Mouse (Mus musculus) T-helper 17 cell (primary cell): ENCODE measurements at regions not wholly inside any gene's neighbourhood (a gene's known extent, or its start where the extent isn't known, plus 50 kb on each side); places are given as distances from the start of the nearest gene placed in this dataset.
"Not testable (repeated sequence)": the region's sequence is repeated elsewhere in the genome, so short reads cannot be mapped to it uniquely, and the experiment has no call there.

Experiments used
- in situ Hi-C, 2 experiments: fragments of 300-600 bp; cut with MboI, MseI; formaldehyde crosslinking; loops; 1 replicate in 1 of 2; 2 replicates in 1 of 2; pipeline ENCODE4 v1.15.1; 2025; ENCODE audit warnings: high pct_unique_total_duplicates in 2 of 2

DNA sequence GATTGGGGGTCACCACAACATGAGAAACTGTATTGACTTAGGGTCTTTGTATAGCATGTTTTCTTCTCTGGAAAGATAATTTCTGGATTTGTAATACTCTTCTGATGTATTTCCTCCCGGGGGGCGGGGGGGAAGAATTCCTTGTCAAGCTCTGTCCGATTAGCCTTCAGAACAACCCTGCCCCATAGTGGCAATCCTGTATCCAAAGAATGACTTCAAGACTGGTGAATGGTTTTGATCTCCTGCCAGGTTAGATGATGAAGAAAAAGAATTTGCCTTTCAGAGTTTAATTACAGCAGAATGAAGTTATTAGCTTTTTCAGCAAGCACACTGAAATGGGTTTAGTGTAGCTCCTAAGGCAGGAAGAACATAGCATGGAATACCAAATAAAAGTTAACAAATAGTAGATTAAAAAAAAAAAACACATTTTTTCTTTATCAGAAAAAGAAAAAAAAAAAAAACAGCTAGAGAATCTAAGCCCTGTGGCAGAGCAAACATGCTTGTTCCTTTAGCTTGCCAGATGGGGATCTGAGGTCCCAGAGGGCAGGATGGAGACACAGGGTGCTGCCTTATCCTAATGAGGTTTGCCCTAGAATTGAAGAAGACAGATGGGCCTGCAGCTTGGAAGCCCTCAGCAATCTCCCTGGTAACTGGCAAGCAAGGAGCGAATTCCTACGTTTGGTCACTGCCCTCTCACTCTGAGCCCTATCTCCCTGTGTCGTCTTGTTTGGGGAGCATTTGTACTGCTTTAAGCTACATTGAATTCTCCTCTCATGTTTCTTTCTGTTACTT is 280.9 kb upstream of the Gm9972 start:
- in situ Hi-C loops = loop anchor here in 1 of 2 experiments (5.0 kb wide), 1 partner anchor 53 kb away; no protein-coding TSS in a partner anchor

DNA sequence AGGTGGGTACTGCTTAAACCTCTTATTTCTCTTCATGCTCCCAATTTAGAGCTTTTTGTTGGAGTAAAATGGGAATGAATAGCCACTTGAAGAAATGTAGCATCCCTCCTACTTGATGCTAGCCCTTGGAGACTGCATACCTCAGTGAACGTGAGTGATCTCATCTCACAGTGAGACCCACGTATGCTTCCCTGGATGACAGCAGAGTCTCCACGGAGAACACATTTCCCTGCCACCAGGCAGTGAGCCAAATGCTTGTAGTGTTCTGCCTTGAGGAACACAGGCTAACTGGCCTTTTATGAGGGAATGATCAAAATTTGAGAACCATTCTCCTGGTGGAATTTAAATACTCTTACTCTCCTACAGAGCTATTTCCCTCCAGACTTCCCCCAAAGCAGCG is 280.1 kb upstream of the Gm9972 start:
- in situ Hi-C loops = loop anchor here in 1 of 2 experiments (5.0 kb wide), 1 partner anchor 52 kb away; no protein-coding TSS in a partner anchor

DNA sequence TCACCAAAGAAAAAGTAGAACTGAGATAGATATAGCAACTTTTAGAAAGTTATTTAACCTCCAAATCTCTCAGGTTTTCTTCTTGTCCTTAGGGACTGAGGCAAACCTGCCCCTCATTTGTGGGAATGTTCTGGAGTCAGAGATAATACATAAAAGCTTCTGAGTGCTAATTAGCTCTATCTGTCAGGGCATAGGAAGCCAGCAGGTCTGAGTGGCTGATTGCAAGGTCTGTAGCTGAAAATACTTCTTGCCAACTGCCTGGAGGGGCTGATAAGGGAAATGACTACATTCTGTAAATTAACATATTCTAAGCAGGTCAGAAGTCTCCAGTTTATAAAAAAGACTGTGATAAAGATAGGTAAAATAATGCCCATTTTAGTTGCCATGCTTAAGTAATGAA is 270.3 kb upstream of the Gm9972 start:
- in situ Hi-C loops = no loop called here

DNA sequence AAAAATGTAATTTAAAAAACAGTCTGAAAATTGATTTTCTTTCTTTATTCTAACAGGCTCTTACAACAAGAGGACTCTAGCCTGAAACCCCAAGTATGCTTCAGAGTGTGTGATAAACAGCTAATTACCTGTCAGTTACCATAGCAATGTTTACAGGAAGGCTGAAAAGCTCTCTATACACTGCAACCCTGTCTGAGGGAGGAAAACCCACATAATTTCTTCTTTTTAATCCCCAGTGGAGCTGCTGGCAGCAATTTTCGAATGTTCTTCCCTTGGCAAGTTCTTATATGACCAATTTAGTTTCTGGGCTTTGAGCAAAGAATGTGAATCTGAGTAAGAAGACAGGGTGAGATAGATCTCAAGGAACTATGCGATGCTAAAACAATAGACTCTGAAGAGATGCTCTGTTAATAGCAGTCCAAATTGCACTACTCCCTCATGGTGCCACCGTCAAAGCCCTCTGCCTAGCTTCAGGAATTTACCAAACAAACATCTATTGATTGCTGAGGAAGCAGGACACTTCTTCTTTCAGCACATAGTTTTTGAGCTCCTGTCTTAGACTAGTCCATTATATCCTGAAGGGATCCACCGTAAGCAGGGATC is 260.4 kb upstream of the Gm9972 start:
- in situ Hi-C loops = no loop called here

DNA sequence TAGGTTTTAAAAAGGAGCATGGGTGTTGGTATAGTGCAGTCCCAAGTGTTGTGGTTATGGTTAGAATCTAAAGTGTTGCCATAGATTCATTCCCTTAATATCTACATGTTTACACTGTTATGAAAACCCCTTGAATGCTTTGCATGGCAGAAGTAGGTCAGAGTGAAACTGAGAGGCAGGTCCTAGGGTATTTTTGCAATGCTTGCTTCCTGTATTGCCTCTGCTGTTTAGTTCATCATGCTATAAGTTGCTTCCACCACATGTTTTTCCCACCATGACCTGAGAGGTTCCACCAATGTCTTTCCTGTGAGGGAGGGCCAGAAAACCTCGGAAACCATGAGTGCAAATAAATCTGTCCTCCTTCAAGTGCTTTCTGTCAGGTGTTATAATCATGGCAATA is 224.1 kb upstream of the Gm9972 start:
- in situ Hi-C loops = no loop called here

DNA sequence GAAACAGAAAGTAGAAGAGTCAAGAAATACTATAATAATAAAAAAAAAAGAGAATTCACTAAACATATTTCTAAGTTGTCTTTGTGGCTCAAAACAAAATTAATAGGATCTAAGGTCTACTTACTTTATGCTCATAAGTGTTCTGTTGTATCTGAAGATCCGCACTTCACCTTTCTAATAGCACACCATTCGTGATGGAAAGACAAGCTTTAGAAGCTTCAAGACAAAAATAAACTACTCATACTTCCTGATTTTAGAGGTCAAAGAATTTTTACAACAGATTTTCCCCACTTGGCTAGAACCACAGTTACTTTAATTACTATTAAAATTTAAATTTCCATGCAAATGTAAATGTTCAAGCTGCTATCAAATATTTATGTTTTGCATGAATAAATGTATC is 219.8 kb upstream of the Gm9972 start:
- in situ Hi-C loops = no loop called here

DNA sequence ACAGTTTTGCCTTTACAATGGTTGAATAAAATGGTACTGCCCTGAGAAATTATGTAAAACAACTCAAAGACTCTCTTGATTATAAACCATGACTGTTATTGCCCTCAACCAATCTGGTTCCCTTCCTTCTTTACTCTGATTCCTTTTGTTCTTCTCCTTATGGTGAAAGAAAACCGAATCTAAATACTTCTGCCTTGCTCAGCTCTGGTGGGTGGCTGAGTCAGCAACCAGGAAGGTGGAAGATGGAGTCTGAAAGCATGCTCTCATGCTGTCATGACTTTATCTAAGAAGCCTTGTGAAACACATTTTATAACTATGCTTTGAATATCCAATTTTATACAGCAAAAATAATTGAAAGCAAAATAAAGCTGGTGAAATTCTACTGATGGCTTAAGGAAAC is 212.7 kb upstream of the Gm9972 start:
- in situ Hi-C loops = no loop called here

DNA sequence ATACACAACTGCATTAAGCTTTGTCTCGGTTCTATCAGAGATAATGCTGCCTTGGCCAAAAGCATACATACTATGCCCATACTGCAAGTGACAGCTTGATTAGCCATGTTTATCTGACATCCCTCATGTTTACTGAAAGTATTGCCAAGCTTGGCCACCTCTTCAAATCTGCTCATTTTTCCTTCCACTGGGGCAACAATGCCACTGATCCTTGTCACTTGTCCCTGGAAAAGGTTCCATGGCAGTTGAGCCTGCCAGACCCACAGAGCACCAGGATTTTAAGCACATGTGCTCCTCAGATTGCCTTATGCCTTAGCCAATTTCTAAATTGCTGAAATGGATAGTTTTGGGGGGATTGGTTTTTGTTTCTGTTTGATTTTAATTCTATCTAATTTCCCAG is 189.8 kb upstream of the Gm9972 start:
- in situ Hi-C loops = no loop called here

DNA sequence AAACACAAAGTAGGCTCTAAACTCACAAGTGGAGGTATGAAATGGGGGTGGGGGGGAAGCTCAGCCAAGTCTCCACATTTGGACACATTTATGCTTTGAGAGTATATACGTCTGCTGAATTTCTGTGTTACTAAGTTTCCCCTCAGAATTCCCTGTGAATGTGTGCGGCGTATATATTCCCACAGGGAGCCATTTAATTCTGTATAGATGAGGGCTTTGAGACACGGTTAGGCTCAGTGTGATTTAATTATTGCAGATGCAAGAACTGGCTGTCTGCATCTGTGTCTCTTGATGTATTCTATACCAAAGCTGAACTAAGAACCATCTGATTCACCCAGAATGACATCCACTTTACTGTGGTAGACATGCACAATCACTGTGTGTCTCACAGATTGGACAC is 181.1 kb upstream of the Gm9972 start:
- in situ Hi-C loops = no loop called here

DNA sequence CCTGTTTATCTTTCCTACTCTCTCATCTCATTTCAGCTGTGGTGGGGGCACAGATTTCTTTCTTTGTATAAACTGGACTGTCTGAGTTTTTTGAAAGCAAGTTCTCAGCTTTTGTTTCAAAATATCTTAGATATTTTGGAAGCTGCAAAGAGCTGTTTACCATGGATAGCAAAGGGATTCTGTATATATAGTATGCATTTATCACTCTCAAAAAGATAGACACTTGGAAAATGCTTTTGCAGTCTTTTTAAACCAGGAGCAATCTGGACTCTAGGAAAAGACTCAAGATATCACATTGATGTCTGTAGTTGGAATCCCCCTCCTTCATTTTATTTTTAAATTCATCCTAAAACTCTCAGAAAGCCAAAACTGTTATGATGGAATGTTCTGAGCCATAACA is 177.9 kb upstream of the Gm9972 start:
- in situ Hi-C loops = no loop called here

DNA sequence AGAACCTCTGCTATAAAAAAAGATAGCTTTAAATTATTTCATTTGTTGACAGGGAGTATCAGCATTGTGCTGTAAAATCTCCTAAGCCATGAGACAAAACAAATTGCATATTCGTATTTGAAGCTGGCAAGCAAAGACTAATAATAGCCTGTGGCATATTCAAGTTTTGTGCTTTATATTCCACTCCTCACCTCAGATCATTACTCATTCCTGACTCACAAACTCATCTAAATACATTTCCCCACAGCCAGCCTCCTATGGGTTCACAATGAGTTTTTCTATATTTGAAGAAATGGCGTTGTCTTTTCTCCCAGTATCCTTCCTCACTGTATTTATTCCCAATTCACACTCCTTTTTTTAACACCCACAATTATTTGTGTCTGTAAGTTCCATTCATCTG is 161.5 kb upstream of the Gm9972 start:
- in situ Hi-C loops = no loop called here

DNA sequence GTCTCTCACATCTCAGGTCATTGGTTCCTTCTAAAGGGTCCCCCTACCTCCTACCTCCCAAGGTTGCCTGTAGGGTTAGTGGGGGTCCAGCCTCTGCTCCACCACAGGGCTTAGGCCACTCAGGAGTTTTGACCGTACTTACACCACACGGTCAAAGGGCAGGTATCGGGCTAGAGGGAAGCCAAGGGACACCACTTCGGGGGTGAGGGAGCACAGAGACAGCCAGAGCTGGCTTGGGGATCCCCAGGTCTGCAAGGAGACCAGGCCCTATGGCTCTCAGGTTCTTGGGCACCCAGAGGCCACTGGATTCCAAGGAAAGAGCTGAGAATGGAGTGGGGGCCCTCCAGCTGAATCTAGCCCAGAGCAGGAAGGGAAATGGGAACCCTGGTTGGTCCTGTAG is 135.5 kb upstream of the Gm9972 start:
- in situ Hi-C loops = no loop called here

DNA sequence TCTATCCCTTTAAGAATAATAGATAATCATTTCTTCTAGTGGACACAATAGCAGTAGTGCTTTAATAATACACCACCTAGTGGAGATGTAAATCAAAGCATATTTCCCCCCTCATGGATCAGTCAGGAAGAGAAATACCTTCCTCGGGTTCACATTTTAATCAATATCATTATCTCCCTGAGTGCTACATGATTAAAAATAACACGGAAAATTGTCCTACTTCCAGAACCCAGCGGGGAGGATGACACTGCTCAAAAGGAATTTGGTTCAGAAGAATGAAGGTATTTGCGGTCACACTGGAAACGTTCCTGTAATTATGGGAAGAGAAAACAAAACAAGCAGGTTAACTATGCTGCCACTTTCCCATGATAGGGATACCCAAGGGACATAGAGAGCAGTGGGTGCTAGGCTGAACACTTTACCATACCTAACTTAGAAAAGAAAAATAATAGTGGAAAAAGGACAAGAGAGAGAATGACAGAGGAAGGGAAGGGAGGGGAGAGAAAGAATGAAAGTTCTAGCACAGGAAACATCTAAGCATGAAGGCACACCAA is 132.0 kb upstream of the Gm9972 start:
- in situ Hi-C loops = no loop called here

DNA sequence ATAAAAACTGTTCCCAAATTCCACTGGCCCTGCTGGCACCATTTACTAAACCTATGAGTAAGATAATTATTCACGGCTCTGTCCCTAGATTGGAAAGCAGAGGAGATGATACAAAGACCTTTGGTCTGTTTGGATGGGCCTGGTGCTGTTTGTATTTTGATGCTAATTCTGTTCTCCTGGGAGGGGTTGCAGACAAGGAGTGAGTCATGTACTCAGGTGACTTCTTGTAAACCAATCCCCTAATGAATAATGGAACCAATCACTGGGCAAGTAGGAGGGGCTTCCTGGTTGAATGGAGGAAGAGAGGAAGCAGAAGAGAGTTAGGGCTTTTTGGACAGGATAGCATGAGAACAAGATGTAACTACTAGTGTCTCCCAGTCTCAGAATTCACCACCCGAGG is 130.0 kb upstream of the Gm9972 start:
- in situ Hi-C loops = no loop called here

DNA sequence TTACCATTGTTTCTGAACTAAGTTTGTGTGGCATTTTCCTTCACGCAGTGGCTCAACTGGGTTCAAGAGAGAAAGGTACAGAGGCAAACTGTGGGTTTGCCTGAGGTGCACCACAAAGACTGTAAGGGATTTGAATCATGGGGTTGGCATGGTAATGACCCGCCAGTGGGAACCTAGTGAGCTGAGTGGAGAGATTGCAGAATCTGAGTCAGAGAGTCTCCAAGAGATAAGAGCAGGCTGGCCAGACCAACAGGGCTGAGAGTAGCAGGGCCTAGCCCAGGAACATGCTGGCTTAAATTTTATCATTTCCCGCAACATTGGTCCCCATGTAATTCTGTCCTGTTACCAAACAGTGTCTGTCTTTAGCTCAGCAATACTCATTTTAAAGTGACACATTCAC is 129.5 kb upstream of the Gm9972 start:
- in situ Hi-C loops = no loop called here

DNA sequence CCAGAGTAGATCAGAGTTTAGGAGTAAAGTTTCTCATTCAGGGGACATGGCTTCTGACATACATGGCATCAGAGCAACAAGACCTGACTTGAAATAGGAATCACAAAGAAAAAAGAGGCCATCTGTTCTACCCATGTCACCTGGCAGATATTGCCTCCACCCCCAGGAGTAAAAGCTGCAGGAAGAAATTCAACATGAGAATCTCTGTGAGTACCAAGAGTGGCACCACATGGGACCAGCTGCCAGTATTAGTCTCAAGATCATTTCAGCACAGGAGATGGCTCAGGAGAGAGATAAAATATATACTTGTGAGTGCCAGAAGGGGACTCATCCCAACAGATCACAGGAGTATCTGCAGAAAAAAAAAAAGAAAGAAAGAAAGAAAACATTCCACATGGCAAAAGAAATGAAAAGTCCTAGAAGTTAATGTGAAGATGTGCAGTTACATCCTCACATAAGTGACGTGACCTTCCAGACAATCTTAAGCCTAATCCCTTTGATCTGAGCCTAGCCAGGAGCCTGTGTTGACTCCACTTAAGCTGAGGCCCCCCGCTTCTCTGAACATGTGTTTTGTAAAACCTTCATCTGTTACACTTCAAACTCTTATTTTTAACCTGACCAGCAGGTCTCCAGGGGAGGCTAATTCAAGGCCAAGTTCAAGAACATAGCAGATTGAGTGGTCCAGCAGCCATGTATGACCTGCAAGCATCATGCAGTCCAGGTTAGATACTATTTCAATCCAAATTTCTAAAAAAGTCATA is 118.9 kb upstream of the Gm9972 start:
- in situ Hi-C loops = no loop called here

DNA sequence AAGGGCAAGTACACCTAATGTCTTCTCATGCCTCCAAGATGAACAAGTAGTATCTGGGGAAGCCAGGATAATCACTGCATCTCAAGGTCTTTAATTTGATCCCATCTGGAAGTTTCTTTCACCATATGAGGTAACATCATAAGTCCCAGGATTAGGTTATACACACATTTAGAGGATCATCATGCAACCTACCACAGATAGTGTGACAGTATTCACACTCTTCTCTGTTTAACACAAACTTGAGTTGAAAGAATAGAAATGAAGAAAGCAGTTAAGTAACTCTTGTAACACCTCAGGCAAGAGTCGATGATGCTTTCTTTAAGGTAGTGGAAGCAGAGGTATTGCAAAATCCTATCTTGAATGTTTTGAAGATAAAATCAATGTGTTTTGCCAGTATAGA is 116.3 kb upstream of the Gm9972 start:
- in situ Hi-C loops = no loop called here

DNA sequence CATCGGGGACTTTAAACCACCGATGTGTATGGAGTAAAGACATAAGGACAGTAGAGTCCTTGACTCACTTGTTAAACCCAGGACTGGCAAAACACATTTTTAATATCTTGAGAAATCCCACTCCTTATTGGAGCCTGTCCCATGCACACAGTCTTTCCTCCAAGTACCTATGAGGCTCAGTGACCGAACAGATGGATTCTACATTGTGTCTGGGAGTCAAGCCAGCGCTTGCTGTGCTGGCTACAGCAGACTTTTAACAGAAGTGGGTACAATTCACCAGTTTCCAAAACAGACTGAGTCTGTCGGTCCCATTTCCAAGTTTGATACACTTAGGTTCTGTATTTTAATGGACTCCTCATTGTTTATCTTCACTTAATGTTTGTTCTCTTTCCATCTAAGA is 108.4 kb upstream of the Gm9972 start:
- in situ Hi-C loops = no loop called here

DNA sequence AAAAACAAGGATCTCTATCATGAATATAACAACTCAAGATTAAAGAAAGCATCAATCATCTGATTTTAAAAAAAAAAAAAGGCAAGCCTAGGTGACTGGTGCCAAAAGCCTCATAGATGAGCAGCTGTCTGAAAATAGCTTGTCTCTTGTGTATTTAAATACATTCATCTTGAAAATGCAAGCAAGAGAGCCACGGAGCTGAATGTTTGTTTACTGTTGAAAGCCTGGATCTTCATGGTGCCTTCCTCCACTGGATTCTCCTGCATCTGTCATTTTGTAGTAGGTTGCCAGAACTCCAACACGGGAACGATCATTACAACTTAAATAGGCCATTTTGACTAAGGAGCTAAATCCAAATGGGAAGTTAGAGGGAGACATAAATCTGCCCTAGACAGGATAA is 106.6 kb upstream of the Gm9972 start:
- in situ Hi-C loops = no loop called here

DNA sequence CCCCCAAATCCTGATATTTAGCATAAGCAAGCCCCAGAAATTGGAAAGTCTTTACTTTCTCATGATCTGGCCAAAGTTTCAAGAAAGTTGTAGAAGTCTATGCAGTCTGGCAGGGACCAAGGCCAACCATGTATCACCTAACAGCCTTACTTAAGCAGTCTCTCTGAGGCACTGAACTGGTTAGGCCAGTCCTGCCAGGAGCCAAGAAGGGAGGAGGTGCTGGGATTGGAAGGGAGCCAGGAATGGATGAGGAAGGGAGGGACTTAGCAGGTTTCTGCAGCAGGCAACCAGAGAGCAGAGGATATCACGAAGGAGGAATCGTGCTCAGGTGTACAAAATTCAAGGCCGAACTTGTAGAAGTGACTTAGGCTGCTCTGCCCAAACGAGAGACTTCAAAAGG is 96.3 kb upstream of the Gm9972 start:
- in situ Hi-C loops = not testable (repeated sequence)

DNA sequence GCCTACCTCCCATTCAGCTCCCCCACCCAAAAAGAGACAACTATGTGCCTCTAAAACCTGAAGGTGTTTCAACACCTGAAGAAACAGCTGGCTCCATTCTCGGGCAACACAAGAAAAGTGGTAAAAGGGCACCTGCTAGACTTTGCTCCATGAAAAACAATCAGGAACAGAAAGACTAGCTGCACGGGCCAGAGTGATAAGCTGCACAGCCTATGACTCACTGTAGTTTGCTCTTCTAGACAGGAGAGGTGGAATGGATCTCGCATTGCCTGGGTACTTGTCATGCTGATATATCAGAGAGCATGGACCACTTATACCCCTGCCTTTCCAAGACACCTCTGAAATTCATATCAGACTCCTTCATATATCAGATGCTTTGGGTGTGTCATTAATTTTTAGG is 94.0 kb upstream of the Gm9972 start:
- in situ Hi-C loops = no loop called here

DNA sequence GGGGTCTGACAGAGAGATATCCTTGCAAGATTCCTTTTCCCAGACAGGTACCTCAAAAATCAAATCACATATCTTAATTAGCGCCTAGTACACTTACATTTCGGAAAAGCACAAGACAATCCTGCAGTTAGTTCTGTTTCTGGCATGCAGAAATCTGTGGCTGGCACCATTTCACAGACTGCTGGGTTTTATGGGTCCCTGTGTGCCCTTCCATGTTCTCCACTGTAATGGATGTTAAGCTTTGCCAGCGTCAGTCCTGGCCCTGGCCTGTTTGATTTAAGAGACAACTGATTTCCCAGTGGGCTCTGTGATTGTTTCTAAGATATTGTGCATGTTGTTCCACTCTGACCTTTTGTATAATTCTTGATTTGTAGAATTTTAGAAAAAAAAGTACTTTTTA is 93.3 kb upstream of the Gm9972 start:
- in situ Hi-C loops = no loop called here
